Mouse (Mus musculus) myocyte (in vitro differentiated cells): ENCODE results near the gene Brf1. TPM values are rescaled to one million over a fixed set of nuclear protein-coding genes. Genes with fewer than 3 reads are reported as not detected.

Source experiments
- H3K27me3 ChIP-seq: one replicate; pipeline ENCODE4 v1.6.1; 2011; ENCODE audit not compliant: control insufficient read depth, insufficient read depth, insufficient read length
- H3K36me3 ChIP-seq: one replicate; pipeline ENCODE4 v1.6.1; 2011; ENCODE audit not compliant: control insufficient read depth, insufficient read depth
- H3K4me2 ChIP-seq: one replicate; pipeline ENCODE4 v1.6.1; 2011; ENCODE audit warnings: low read depth, control low read depth
- H3K4me3 ChIP-seq: one replicate; pipeline ENCODE4 v1.5.1; 2011; ENCODE audit warnings: mild to moderate bottlenecking, control low read depth, moderate library complexity
- H3K79me2 ChIP-seq: one replicate; pipeline ENCODE4 v1.6.1; 2011; ENCODE audit not compliant: control insufficient read depth, insufficient read depth
- H3ac ChIP-seq: one replicate; pipeline ENCODE4 v1.6.1; 2011; ENCODE audit not compliant: control insufficient read depth, insufficient read length
- CEBPB ChIP-seq: IDR thresholded peaks from 2 replicates; pipeline ENCODE4 v1.6.1; 2011; ENCODE audit warnings: mild to moderate bottlenecking, moderate library complexity; ENCODE audit not compliant: poor library complexity, insufficient read depth, severe bottlenecking
- E2F4 ChIP-seq: IDR thresholded peaks from one replicate; pipeline ENCODE4 v1.6.1; 2011; ENCODE audit warnings: mild to moderate bottlenecking, control low read depth, moderate library complexity; ENCODE audit not compliant: insufficient read depth
- MAX ChIP-seq: IDR thresholded peaks from one replicate; pipeline ENCODE4 v1.6.1; 2011; ENCODE audit warnings: low read depth, mild to moderate bottlenecking, control low read depth
- MYOD1 ChIP-seq, 3 experiments: IDR thresholded peaks; one replicate each; pipeline ENCODE4 v1.6.1; 2011; ENCODE audit warnings: control low read depth in 2 of 3, low read depth in 2 of 3, mild to moderate bottlenecking in 2 of 3, moderate library complexity in 1 of 3; ENCODE audit not compliant: insufficient read length in 2 of 3, control insufficient read depth in 1 of 3
- MYOG ChIP-seq, 3 experiments: IDR thresholded peaks; one replicate each; pipeline ENCODE4 v1.6.1; 2011; ENCODE audit warnings: control low read depth in 2 of 3, low read depth in 2 of 3, mild to moderate bottlenecking in 2 of 3; ENCODE audit not compliant: insufficient read length in 2 of 3, control insufficient read depth in 1 of 3, insufficient read depth in 1 of 3
- POLR2A ChIP-seq: IDR thresholded peaks from one replicate; pipeline ENCODE4 v1.6.1; 2011; ENCODE audit warnings: low read depth, mild to moderate bottlenecking, control low read depth, moderate library complexity; ENCODE audit not compliant: insufficient read length
- POLR2AphosphoS2 ChIP-seq: IDR thresholded peaks from one replicate; pipeline ENCODE4 v1.6.1; 2011; ENCODE audit warnings: low read depth, control low read depth; ENCODE audit not compliant: insufficient read length
- REST ChIP-seq: IDR thresholded peaks from one replicate; pipeline ENCODE4 v1.6.1; 2011; ENCODE audit warnings: mild to moderate bottlenecking, control low read depth, moderate library complexity; ENCODE audit not compliant: insufficient read depth, insufficient read length
- SRF ChIP-seq: IDR thresholded peaks from one replicate; pipeline ENCODE4 v1.6.1; 2011; ENCODE audit warnings: low read depth; ENCODE audit not compliant: control insufficient read depth, insufficient read length
- TCF12 ChIP-seq: IDR thresholded peaks from one replicate; pipeline ENCODE4 v1.6.1; 2011; ENCODE audit warnings: mild to moderate bottlenecking, control low read depth; ENCODE audit not compliant: poor library complexity, insufficient read depth, severe bottlenecking
- TCF3 ChIP-seq: IDR thresholded peaks from one replicate; pipeline ENCODE4 v1.6.1; 2011; ENCODE audit warnings: low read depth, control low read depth; ENCODE audit not compliant: insufficient read length
- USF1 ChIP-seq: IDR thresholded peaks from one replicate; pipeline ENCODE4 v1.6.1; 2011; ENCODE audit warnings: low read depth, mild to moderate bottlenecking, control low read depth, moderate library complexity
- polyA plus RNA-seq: library from polyadenylated mRNA; unstranded; fragments of >200 nt; fragmentation: generic; extraction: Trizol; gene quantifications from one replicate; pipeline ENCODE4 v1.2.1, GENCODE M21; 2012; ENCODE audit warnings: missing spikeins

Gene Brf1
- polyA plus RNA-seq, 1 experiment = 27.9 TPM

DNA sequence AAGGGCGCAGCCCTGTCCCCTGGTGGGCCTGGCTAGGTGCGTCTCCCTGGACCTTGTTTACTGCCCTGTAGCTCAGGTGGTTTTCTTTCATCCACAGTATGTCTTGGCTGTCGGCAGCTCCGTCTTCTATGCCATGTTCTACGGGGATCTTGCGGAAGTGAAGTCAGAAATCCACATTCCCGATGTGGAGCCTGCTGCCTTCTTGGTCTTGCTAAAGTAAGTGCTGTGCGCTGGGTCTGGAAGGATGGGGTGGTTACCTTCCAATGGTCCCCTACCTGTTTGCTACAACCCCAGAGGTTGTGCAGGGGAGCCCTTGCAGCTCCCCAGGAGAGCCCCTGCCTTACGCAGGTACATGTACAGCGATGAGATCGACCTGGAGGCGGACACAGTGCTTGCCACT is 23.3 kb downstream of the Brf1 start:
- peak overlapping the region; percentile 24 for H3K4me3 ChIP-seq

DNA sequence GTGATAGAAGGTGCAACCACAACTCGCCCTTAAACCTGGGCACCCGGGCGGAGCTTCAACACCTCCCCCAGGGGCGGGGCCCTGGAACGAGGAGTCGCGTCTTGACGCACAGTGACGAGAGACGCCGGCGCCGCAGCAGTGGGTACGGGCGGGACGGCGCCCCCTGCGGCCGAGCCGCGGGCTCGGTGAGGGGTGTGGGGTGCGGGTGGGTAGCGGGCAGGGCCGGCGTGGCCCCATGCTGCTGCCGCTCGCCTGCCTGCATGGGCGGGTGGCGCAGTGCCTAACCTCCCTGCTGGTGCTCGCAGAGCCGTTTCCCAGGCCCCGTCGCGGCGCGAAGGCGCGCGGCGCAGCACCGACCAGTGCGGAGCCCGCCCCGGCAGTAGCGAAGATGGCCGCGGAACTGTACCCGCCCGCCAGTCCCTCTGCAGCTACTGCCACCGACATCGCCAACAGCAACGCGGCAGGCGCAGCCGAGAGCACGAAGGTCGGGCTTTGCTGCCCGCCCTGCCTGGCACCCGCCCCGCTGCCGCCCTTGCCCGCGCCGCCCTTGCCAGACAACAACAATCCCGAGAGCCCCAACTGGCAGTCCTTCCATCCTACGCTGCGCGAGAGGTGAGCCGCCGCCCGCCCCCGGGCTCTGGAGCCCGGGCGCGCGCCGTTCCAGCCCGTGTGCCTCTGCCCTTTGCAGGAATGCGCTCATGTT is 24.0 kb downstream of the Brf1 start, which contains the start of gene Btbd6:
Gene Btbd6 (plus strand): TSS at position 112 of the 703 bp plus-strand sequence.
- Histone ChIP-seq H3K4me3 (peak within 1 kb of the TSS; percentile 24), H3K36me3 (peaks cover 19% of the 10 kb centered on the region), H3ac (peak within 1 kb of the TSS; percentile 25), H3K79me2 (no peaks in the 10 kb centered on the region), H3K4me2 (peak within 1 kb of the TSS; percentile 95), H3K27me3 (no peaks in the 10 kb centered on the region)
- TF ChIP-seq TCF12 = no peak
- TF ChIP-seq MAX = no peak
- no peak for TF ChIP-seq SRF
- TF ChIP-seq MYOD1 (IDR thresholded peaks at IDR 0.05; ENCODE audit: control insufficient read depth in 1 of 3, insufficient read length in 2 of 3, low read depth in 2 of 3) = peak in 1 of 3 experiments; percentile 58
- no peak for TF ChIP-seq E2F4
- TF ChIP-seq MYOG (IDR thresholded peaks at IDR 0.05; ENCODE audit: control insufficient read depth in 1 of 3, insufficient read depth in 1 of 3, insufficient read length in 2 of 3, low read depth in 2 of 3) = peak in 1 of 3 experiments; percentile 3
- no peak for TF ChIP-seq CEBPB
- no peak for TF ChIP-seq USF1
- TF ChIP-seq POLR2A = peak; percentile 90
- peak; percentile 91 for TF ChIP-seq POLR2AphosphoS2
- no peak for TF ChIP-seq REST
- no peak for TF ChIP-seq TCF3

More for the DNA sequence above, 23.3 kb downstream of the Brf1 start:
- H3K4me2 ChIP-seq = peak overlapping the region; percentile 84
- H3K79me2 ChIP-seq = no peaks in the 10 kb centered on the region
- H3K36me3 ChIP-seq = peaks cover 13% of the 10 kb centered on the region
- H3K27me3 ChIP-seq = no peaks in the 10 kb centered on the region
- no peak for TF ChIP-seq TCF12
- no peak for TF ChIP-seq POLR2AphosphoS2
- peak overlapping the region; percentile 25 for H3ac ChIP-seq

- H3K36me3 ChIP-seq = peaks cover 25% of the 10 kb centered on the region
- TF ChIP-seq CEBPB (no peak), SRF (no peak), MYOD1 (IDR thresholded peaks at IDR 0.05; ENCODE audit: control insufficient read depth in 1 of 3, insufficient read length in 2 of 3, low read depth in 2 of 3) (no peak)
- no peaks in the 10 kb centered on the region for H3K79me2 ChIP-seq
- H3K27me3 ChIP-seq = no peaks in the 10 kb centered on the region
- H3ac ChIP-seq = no peak overlapping the region
- H3K4me3 ChIP-seq = no peak overlapping the region
- H3K4me2 ChIP-seq = no peak overlapping the region
Measured at GRCm38 (mm10) chr12:112974736-112975135, 25.8 kb downstream of the Brf1 start.

DNA sequence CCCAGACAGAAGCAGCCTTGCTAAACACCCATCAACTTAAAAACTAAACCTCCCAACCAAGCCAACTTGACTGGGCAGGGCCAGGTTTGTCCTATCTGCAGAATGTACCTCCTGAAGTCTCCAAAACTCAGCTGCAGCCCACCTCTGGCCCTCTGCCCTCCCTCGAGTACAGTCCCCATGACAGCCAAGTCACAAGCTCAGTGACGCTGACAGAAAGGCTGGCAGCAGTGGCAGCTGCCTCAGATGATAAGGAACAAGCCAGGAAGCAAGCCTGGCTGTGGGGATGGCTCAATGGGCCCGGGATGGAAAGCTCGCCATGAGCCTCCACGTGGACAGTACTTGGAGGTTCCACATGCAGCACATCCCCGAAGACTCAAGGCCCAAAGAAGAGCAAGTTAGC is 30.9 kb downstream of the Brf1 start:
- TF ChIP-seq CEBPB (no peak), E2F4 (no peak), POLR2AphosphoS2 (no peak), MAX (no peak), POLR2A (no peak)
- peaks cover 43% of the 10 kb centered on the region for H3K36me3 ChIP-seq
- no peaks in the 10 kb centered on the region for H3K79me2 ChIP-seq
- H3K4me2 ChIP-seq = no peak overlapping the region
- H3ac ChIP-seq = no peak overlapping the region
- H3K4me3 ChIP-seq = no peak overlapping the region
- H3K27me3 ChIP-seq = no peaks in the 10 kb centered on the region

DNA sequence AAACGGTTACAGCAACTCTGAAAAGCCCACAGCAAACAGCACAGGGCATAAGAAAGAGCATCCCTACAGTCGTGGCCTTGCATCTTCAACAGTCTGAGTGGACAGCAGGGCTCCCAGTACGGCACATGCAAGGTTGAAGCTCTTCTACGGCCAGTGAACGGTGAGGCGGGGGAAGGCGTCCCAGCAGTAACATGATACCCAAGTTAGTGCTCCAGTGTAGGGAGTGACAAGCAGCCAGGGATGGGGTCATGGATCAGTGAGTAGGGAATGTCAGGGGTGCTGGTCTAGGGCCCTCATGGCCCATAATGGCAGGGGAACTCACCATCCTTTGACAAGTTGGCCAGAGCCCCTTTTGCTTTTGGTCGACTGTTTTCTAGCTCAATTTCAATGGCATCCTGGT is 31.6 kb downstream of the Brf1 start:
- Histone ChIP-seq H3K27me3 (no peaks in the 10 kb centered on the region), H3K36me3 (peaks cover 44% of the 10 kb centered on the region), H3ac (no peak overlapping the region), H3K4me2 (no peak overlapping the region), H3K79me2 (no peaks in the 10 kb centered on the region), H3K4me3 (no peak overlapping the region)
- no peak for TF ChIP-seq REST
- no peak for TF ChIP-seq USF1
- TF ChIP-seq POLR2A = no peak
- no peak for TF ChIP-seq MYOD1 (IDR thresholded peaks at IDR 0.05; ENCODE audit: control insufficient read depth in 1 of 3, insufficient read length in 2 of 3, low read depth in 2 of 3)
- no peak for TF ChIP-seq SRF
- TF ChIP-seq E2F4 = no peak
- no peak for TF ChIP-seq TCF12
- TF ChIP-seq MYOG (IDR thresholded peaks at IDR 0.05; ENCODE audit: control insufficient read depth in 1 of 3, insufficient read depth in 1 of 3, insufficient read length in 2 of 3, low read depth in 2 of 3) = no peak
- TF ChIP-seq TCF3 = no peak
- no peak for TF ChIP-seq CEBPB
- TF ChIP-seq MAX = no peak
- TF ChIP-seq POLR2AphosphoS2 = no peak
